Mouse (Mus musculus) heart, embryonic 12.5 days (tissue): ENCODE measurements around the gene Olfr467. TPM values are rescaled to one million over a fixed set of nuclear protein-coding genes. Genes with fewer than 3 reads are reported as not detected.
"Not testable (repeated sequence)": the region's sequence is repeated elsewhere in the genome, so short reads cannot be mapped to it uniquely, and the experiment has no call there.

ENCODE experiments used
- ATAC-seq: fragments of 200-750 bp; cut with Nextera tagmentation; 2 replicates; pipeline ENCODE4 v1.8.0; 2017; ENCODE audit warnings: moderate TSS enrichment, moderate library complexity; ENCODE audit not compliant: insufficient number of reproducible peaks, low FRiP score
- H3K27ac ChIP-seq: fragments of 300-500 bp; sonication (generic); 2 replicates; pipeline ENCODE4 v1.5.1; 2016; ENCODE audit warnings: mild to moderate bottlenecking, moderate library complexity; ENCODE audit not compliant: poor library complexity, severe bottlenecking
- H3K27me3 ChIP-seq: fragments of 300-500 bp; sonication (generic); replicated peaks from 2 replicates; pipeline ENCODE4 v1.6.1; 2016; ENCODE audit warnings: mild to moderate bottlenecking, moderate library complexity
- H3K36me3 ChIP-seq: fragments of 300-500 bp; sonication (generic); 2 replicates; pipeline ENCODE4 v1.6.1; 2016; ENCODE audit warnings: mild to moderate bottlenecking, moderate library complexity
- H3K4me1 ChIP-seq: fragments of 300-500 bp; sonication (generic); replicated peaks from 2 replicates; pipeline ENCODE4 v1.6.1; 2016; ENCODE audit warnings: mild to moderate bottlenecking
- H3K4me2 ChIP-seq: fragments of 300-500 bp; sonication (generic); 2 replicates; pipeline ENCODE4 v1.6.1; 2016; ENCODE audit warnings: mild to moderate bottlenecking, moderate library complexity
- H3K4me3 ChIP-seq: fragments of 300-500 bp; sonication (generic); 2 replicates; pipeline ENCODE4 v1.5.1; 2016; ENCODE audit warnings: mild to moderate bottlenecking
- H3K9ac ChIP-seq: fragments of 300-500 bp; sonication (generic); 2 replicates; pipeline ENCODE4 v1.6.1; 2016; ENCODE audit warnings: mild to moderate bottlenecking, moderate library complexity
- H3K9me3 ChIP-seq: fragments of 300-500 bp; sonication (generic); replicated peaks from 2 replicates; pipeline ENCODE4 v1.6.1; 2016; ENCODE audit warnings: mild to moderate bottlenecking, moderate library complexity
- WGBS: fragments of 180-500 bp; shearing (Covaris S2); methylation state at CpG from one replicate; pipeline ENCODE4 v1.1.7; 2016; 5-methylcytosine and 5-hydroxymethylcytosine counted together
- polyA plus RNA-seq: library from polyadenylated mRNA; unstranded; fragments of >200 nt; fragmentation: Nextera tagmentation; extraction: Ambion mirVana; gene quantifications from 2 replicates; pipeline ENCODE4 v1.2.1, GENCODE M21; 2016

Olfr467 gene
- polyA plus RNA-seq, 1 experiment from 2014 or later: not detected

DNA sequence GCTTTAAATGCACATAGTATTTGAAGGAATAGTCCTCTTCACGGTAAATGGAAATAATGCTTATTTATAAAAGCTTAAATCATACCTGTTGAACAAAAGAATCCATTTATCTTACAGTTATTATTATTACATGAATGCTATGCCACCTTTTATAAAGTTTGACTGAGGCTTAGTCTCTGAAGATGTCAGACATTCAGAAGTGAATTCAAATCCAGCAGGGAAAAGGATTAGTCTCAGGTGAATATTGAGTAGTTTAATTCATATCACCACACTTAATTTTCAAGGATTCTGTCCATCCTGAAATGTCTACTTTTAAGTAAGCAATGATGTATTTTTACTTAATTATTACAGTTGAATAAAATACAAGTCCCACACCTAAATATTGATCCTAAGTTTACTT lies 35.3 kb downstream of the Olfr467 start, which contains the start of gene Olfr470:
TSS of gene Olfr470 (minus strand) at position 101 of the 400 bp plus-strand sequence.
- H3K4me2 ChIP-seq, H3K27me3 ChIP-seq, H3K9me3 ChIP-seq, H3K9ac ChIP-seq, ATAC-seq, H3K36me3 ChIP-seq, H3K27ac ChIP-seq, H3K4me1 ChIP-seq, H3K4me3 ChIP-seq: not testable (repeated sequence)
- 68% methylated on average over 1 of the region's 1 CpGs for WGBS

Other genes starting within 250 kb of the Olfr467 start
- gene Olfml1, start 244.8 kb upstream of the Olfr467 start, polyA plus RNA-seq: 6.5 and 7.2 TPM in 2 replicates
- gene Ppfibp2, start 217.1 kb upstream of the Olfr467 start, polyA plus RNA-seq: 6.6 and 7.7 TPM in 2 replicates
- gene 5330417H12Rik, start 187.1 kb upstream of the Olfr467 start, polyA plus RNA-seq: not detected in 2 replicates
- 1.1 and 1.4 TPM in 2 replicates for gene Cyb5r2, start 54.2 kb upstream of the Olfr467 start, polyA plus RNA-seq
- not detected in 2 replicates for gene Ovch2, start 11.1 kb upstream of the Olfr467 start, polyA plus RNA-seq
- not detected in 2 replicates for gene Olfr469, start 13.3 kb downstream of the Olfr467 start, polyA plus RNA-seq
- gene Olfr470, start 35.2 kb downstream of the Olfr467 start, polyA plus RNA-seq: not detected in 2 replicates
- not detected in 2 replicates for gene Olfr472, start 85.6 kb downstream of the Olfr467 start, polyA plus RNA-seq
- not detected in 2 replicates for gene Olfr473, start 118.2 kb downstream of the Olfr467 start, polyA plus RNA-seq
- not detected in 2 replicates for gene Olfr474, start 142.4 kb downstream of the Olfr467 start, polyA plus RNA-seq
- not detected in 2 replicates for gene Olfr476, start 152.5 kb downstream of the Olfr467 start, polyA plus RNA-seq
- gene Olfr477, start 174.4 kb downstream of the Olfr467 start, polyA plus RNA-seq: not detected in 2 replicates
- not detected in 2 replicates for gene Olfr478, start 221.7 kb downstream of the Olfr467 start, polyA plus RNA-seq
- not detected in 2 replicates for gene Olfr479, start 238.4 kb downstream of the Olfr467 start, polyA plus RNA-seq